Mouse (Mus musculus) heart, postnatal 10 days (tissue): ENCODE data around the gene Rims3. TPM values are rescaled to one million over a fixed set of nuclear protein-coding genes. Genes with fewer than 3 reads are reported as not detected.

ENCODE experiments used
- DNase-seq, 2 experiments: peaks; one replicate each; pipeline ENCODE4 v3.0.0; 2021
- intact Hi-C: fragments of 180-260 bp; cut with DNase I; formaldehyde crosslinking; loops from one replicate; pipeline ENCODE4 v1.15.1; 2025
- total RNA-seq, 2 experiments: library from RNA; stranded (reverse); gene quantifications; 2 replicates each; pipeline ENCODE4 v1.2.3; 2021

Rims3 gene
- total RNA-seq, 2 experiments from 2014 or later, result 0.10 to 0.17 TPM

- no peak for DNase-seq
- intact Hi-C loops, result no loop called here
Measured at GRCm38 (mm10) chr4:120848909-120849308, 5.7 kb upstream of the Rims3 start.

GRCm38 (mm10) chr4:120849451-120849850 is 5.2 kb upstream of the Rims3 start:
- intact Hi-C loops, result no loop called here

GRCm38 (mm10) chr4:120850946-120851345 is 3.7 kb upstream of the Rims3 start:
- intact Hi-C loops, result loop anchor here (1.0 kb wide), 2 partner anchors 36 to 58 kb away; no protein-coding TSS in a partner anchor
- DNase-seq, result peak; percentile 59 to 81

More at GRCm38 (mm10) chr4:120849451-120849850, 5.2 kb upstream of the Rims3 start:
- no peak for DNase-seq

- no peak for DNase-seq
- intact Hi-C loops, result no loop called here
Measured at GRCm38 (mm10) chr4:120855360-120856060, 894 bp downstream of the Rims3 start.

GRCm38 (mm10) chr4:120856376-120856775 is 1.8 kb downstream of the Rims3 start:
- no peak for DNase-seq
- intact Hi-C loops, result no loop called here

- intact Hi-C loops, result no loop called here
- DNase-seq, result no peak
Measured at GRCm38 (mm10) chr4:120859865-120860264, 5.2 kb downstream of the Rims3 start.

- intact Hi-C loops, result no loop called here
- DNase-seq, result peak; percentile 29 to 60
Measured at GRCm38 (mm10) chr4:120866211-120866610, 11.6 kb downstream of the Rims3 start.

GRCm38 (mm10) chr4:120868246-120868645 is 13.6 kb downstream of the Rims3 start:
- intact Hi-C loops, result no loop called here
- DNase-seq, result no peak

- intact Hi-C loops, result no loop called here
Measured at GRCm38 (mm10) chr4:120868988-120869387, 14.4 kb downstream of the Rims3 start.

GRCm38 (mm10) chr4:120870262-120870748 is 15.7 kb downstream of the Rims3 start:
- DNase-seq, result no peak
- intact Hi-C loops, result no loop called here

More at GRCm38 (mm10) chr4:120868988-120869387, 14.4 kb downstream of the Rims3 start:
- no peak for DNase-seq

GRCm38 (mm10) chr4:120875961-120876360 is 21.3 kb downstream of the Rims3 start:
- no peak for DNase-seq
- intact Hi-C loops, result no loop called here

GRCm38 (mm10) chr4:120878728-120879127 is 24.1 kb downstream of the Rims3 start:
- no peak for DNase-seq
- intact Hi-C loops, result no loop called here

- intact Hi-C loops, result no loop called here
- no peak for DNase-seq
Measured at GRCm38 (mm10) chr4:120879386-120879785, 24.8 kb downstream of the Rims3 start.

GRCm38 (mm10) chr4:120880731-120881432 is 26.3 kb downstream of the Rims3 start:
- intact Hi-C loops, result no loop called here
- peak in 1 of 2 experiments; percentile 12 for DNase-seq

GRCm38 (mm10) chr4:120882002-120882625 is 27.5 kb downstream of the Rims3 start:
- no peak for DNase-seq
- intact Hi-C loops, result no loop called here

- DNase-seq, result no peak
- intact Hi-C loops, result loop anchor here (5.0 kb wide), 1 partner anchor 128 kb away; no protein-coding TSS in a partner anchor
Measured at GRCm38 (mm10) chr4:120885208-120886120, 30.8 kb downstream of the Rims3 start.

- intact Hi-C loops, result loop anchor here (5.0 kb wide), 1 partner anchor 129 kb away; no protein-coding TSS in a partner anchor
- no peak for DNase-seq
Measured at GRCm38 (mm10) chr4:120886131-120886530, 31.5 kb downstream of the Rims3 start.

GRCm38 (mm10) chr4:120886811-120887210 is 32.2 kb downstream of the Rims3 start:
- intact Hi-C loops, result loop anchor here (1.0 to 5.0 kb wide), 4 partner anchors 36 to 298 kb away; no protein-coding TSS in a partner anchor

GRCm38 (mm10) chr4:120887381-120888112 is 32.9 kb downstream of the Rims3 start:
- DNase-seq, result peak; percentile 43 to 61
- intact Hi-C loops, result loop anchor here (1.0 to 5.0 kb wide), 4 partner anchors 36 to 298 kb away; no protein-coding TSS in a partner anchor

More at GRCm38 (mm10) chr4:120886811-120887210, 32.2 kb downstream of the Rims3 start:
- DNase-seq, result no peak
